8 mouse cellular contexts compared by ENCODE assay signal in the genomic region with DNA sequence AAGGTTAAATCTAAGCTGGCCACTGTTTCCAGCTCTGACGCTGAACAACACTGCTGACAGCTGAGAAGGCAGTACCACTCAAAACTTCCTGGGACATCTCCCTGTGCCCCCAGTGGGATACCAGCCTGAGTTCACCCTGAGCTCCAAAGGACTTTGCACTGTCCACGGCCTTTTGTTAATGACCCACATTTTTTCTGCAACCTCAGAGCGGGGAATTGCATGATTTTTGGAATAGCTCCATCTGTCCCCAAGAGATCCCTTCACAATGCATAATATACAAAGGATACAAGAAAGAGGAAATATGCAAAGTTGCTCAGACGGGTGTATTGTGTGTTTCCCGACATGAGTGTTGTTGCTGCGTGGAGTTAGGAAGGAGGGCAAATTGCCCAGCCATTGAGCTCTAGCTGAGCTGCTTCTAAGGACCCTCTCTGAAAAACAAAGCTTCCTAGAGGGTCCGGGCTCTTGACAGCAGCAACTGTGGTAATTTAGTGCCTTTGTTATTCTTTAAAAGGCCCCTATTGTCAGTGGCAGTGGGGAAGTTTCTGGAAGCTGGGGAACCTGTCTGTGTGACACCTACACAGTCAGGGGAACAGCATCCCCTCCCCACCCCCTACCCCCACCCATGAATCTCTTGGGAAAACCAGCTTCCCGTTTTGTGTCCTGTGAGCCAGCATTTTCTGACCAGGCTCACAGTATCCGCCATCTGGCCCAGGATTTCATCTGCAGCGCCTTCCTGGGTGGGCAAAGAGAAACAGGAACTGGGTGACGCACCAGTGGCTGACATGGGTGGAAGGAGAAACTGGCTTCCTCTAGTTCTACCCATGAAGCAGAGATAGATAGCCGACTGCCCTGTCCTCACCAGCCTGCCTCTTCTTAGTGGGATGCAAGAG.
DNase-seq lines count a peak whose midpoint lies in the region; ATAC-seq lines count a peak whose summit lies in the region.
"Had no signal": no experiment of that assay in that cellular context is flagged by ENCODE, and none has a peak within 500 bp of the region (broad histone marks: within the 10 kb centered on the region; RNA-seq: fewer than 3 reads in every experiment).

No protein-coding gene starts in this region.

- no peak overlapping the region for H3K4me2 ChIP-seq in neural tube, embryonic 14.5 days (ENCODE audit: low read depth, low read length)
- peak overlapping the region; percentile 15; the same call in 1 of the 2 replicates for H3K4me2 ChIP-seq in forebrain, embryonic 13.5 days

- 0 out of 2 replicates have a peak, but pooled peaks have one; percentile 17 for ATAC-seq in neural tube, embryonic 14.5 days (ENCODE audit: low read depth)
- ATAC-seq in forebrain, embryonic 13.5 days = peak; percentile 66

- no peak for DNase-seq in neural tube, embryonic 10.5 days (ENCODE audit: extremely low spot score, low spot score)
- peak; percentile 49 for DNase-seq in lung, postnatal 10 days
- peak; percentile 10 for DNase-seq in telencephalon, adult 2 months (ENCODE audit: low read depth, low spot score)
- no peak for DNase-seq in right cerebral cortex, postnatal 36 days (ENCODE audit: low spot score in 2 of 2)
- no peak for DNase-seq in left cerebral cortex, postnatal 14 days (ENCODE audit: low spot score in 2 of 2)
- DNase-seq: thymus, adult 2 months had no signal

- H3K27me3 ChIP-seq in neural tube, embryonic 14.5 days (ENCODE audit: control insufficient read depth, insufficient read depth, low read length) = no peaks in the 10 kb centered on the region
- no peaks in the 10 kb centered on the region for H3K27me3 ChIP-seq in forebrain, embryonic 13.5 days

- H3K36me3 ChIP-seq in neural tube, embryonic 14.5 days (ENCODE audit: control insufficient read depth, insufficient read depth, low read length) = no peaks in the 10 kb centered on the region
- H3K36me3 ChIP-seq in forebrain, embryonic 13.5 days (ENCODE audit: poor library complexity, severe bottlenecking) = no peaks in the 10 kb centered on the region

- WGBS in neural tube, embryonic 14.5 days = 25% methylated on average over 12 of the region's 12 CpGs
- 25% methylated on average over 12 of the region's 12 CpGs for WGBS in forebrain, embryonic 13.5 days

- no peaks in the 10 kb centered on the region for H3K9me3 ChIP-seq in neural tube, embryonic 14.5 days (ENCODE audit: control insufficient read depth, low read length)
- H3K9me3 ChIP-seq in forebrain, embryonic 13.5 days (replicated peaks) = no peaks in the 10 kb centered on the region

- peaks cover 5% of the 10 kb centered on the region; the same call in 1 of the 2 replicates for H3K4me1 ChIP-seq in neural tube, embryonic 14.5 days (ENCODE audit: control insufficient read depth, insufficient read depth, low read length)
- H3K4me1 ChIP-seq in forebrain, embryonic 13.5 days = peaks cover 16% of the 10 kb centered on the region

- H3K9ac ChIP-seq in neural tube, embryonic 14.5 days (replicated peaks; ENCODE audit: low read depth, low read length) = no peak overlapping the region
- no peak overlapping the region for H3K9ac ChIP-seq in forebrain, embryonic 13.5 days

- H3K27ac ChIP-seq in neural tube, embryonic 14.5 days (ENCODE audit: low read depth, low read length) = 0 out of 2 replicates have a peak overlapping the region, but pooled peaks have one; percentile 16
- 0 out of 2 replicates have a peak overlapping the region, but pooled peaks have one; percentile 10 for H3K27ac ChIP-seq in forebrain, embryonic 13.5 days

- intact Hi-C loops in left cerebral cortex, postnatal 14 days (cut with DNase I) = no loop called here

- no peak overlapping the region for H3K4me3 ChIP-seq in neural tube, embryonic 14.5 days (ENCODE audit: low read depth, low read length)
- H3K4me3 ChIP-seq in forebrain, embryonic 13.5 days = no peak overlapping the region

Comparison
In these comparisons a context has a peak if more than half of its experiments do, and no peak if none do; other contexts are left out.
1. DNase-seq: peak in lung, postnatal 10 days (single experiment) and telencephalon, adult 2 months (single experiment); none in neural tube, embryonic 10.5 days (single experiment), right cerebral cortex, postnatal 36 days (0 of 2) and left cerebral cortex, postnatal 14 days (0 of 2).